In the genomic region with DNA sequence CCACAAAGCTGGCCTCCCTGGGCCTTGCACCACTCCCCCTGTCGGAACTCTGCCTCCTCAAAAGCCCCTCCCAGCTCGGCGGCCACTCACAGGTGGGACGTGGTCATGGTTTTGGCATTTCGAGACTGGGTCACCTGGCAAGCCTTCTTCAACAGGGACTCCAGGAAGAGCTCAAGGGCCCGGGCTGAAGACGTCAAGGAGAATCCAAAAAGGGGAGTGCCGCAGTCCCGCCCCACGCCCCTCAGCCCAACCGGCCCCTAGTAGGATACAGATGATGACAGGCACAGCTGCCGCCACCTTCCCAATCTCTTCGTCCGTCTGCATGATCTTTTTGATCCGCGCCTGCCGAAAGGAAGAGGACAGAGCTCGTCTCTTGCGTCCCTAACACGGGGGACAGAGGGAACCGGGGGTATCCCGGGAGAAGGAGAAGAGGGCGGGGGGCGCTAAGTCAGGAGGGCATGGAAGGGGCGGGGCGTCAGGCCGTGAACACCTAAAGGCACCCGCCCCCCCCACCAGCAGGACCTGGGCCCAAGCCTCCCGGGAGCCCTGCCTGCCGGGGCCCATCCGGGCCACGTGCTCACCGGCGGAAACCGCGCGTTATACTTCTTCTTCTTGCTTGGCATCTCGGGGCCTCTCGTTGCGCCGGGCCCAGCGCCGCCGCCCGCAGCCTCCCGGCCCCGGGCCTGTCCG, we compare ENCODE assay signal across 8 mouse cellular contexts. TPM values are rescaled to one million over a fixed set of nuclear protein-coding genes. Genes with fewer than 3 reads are reported as not detected.
DNase-seq lines count a peak whose midpoint lies in the region; ATAC-seq and TF ChIP-seq lines count a peak whose summit lies in the region.

No protein-coding gene starts in this region.

- ATAC-seq in midbrain, embryonic 15.5 days (replicated peaks), result peak; percentile 48

- peak; percentile 51 to 52 for DNase-seq in layer of hippocampus, adult 8-10 months (ENCODE audit: low spot score in 2 of 2)
- DNase-seq in layer of hippocampus, adult 9-11 months, result no peak
- peak; percentile 86 for DNase-seq in cerebellum, postnatal 10 days
- DNase-seq in gastrocnemius, adult 2 months, result peak; percentile 88
- DNase-seq in induced T-regulatory cell, adult 2 months (ENCODE audit: low read depth), result peak; percentile 82
- peak; percentile 53 for DNase-seq in liver, adult 2 months (ENCODE audit: extremely low read depth, low read depth, low spot score)
- DNase-seq in spleen, postnatal 4 days (ENCODE audit: low spot score in 2 of 2), result peak; percentile 67 to 86

- intact Hi-C loops in gastrocnemius, adult 2 months (cut with DNase I), result loop anchor here (2.0 kb wide), 2 partner anchors 15 to 65 kb away; partner anchors contain the start of gene Mus81

- H3K9me3 ChIP-seq in midbrain, embryonic 15.5 days, result no peaks in the 10 kb centered on the region

- H3K36me3 ChIP-seq in liver, adult 2 months (ENCODE audit: control insufficient read depth, insufficient read depth, low read length), result peaks cover 7% of the 10 kb centered on the region
- peaks cover 14% of the 10 kb centered on the region; the same call in 1 of the 2 replicates for H3K36me3 ChIP-seq in midbrain, embryonic 15.5 days (replicated peaks)

- H3K79me2 ChIP-seq in liver, adult 2 months (ENCODE audit: control insufficient read depth, insufficient read depth, low read length), result peaks cover 14% of the 10 kb centered on the region; the same call in 1 of the 2 replicates

- peak; percentile 19; the same call in 1 of the 2 replicates for TF ChIP-seq CTCF in gastrocnemius, adult 2 months (IDR thresholded peaks at IDR 0.05)
- TF ChIP-seq CTCF in liver, adult 2 months (IDR thresholded peaks at IDR 0.05; ENCODE audit: low read depth, low read length), result no peak

- H3K9ac ChIP-seq in liver, adult 2 months (ENCODE audit: low read depth, low read length), result peak overlapping the region; percentile 86
- peak overlapping the region; percentile 85 for H3K9ac ChIP-seq in midbrain, embryonic 15.5 days

- H3K27ac ChIP-seq in gastrocnemius, adult 2 months, result peak overlapping the region; percentile 97
- H3K27ac ChIP-seq in liver, adult 2 months (replicated peaks; ENCODE audit: insufficient read depth, low read depth, low read length), result peak overlapping the region; percentile 79
- peak overlapping the region; percentile 88 for H3K27ac ChIP-seq in midbrain, embryonic 15.5 days

- TF ChIP-seq POLR2A in liver, adult 2 months (IDR thresholded peaks at IDR 0.05; ENCODE audit: extremely low read depth, insufficient read depth, low read length), result no peak

- 1% methylated on average over 39 of the region's 48 CpGs for WGBS in liver, adult 2 months
- WGBS in midbrain, embryonic 15.5 days, result under 1% methylated on average over 44 of the region's 48 CpGs

- H3K4me2 ChIP-seq in midbrain, embryonic 15.5 days, result peak overlapping the region; percentile 84

- H3K27me3 ChIP-seq in liver, adult 2 months (ENCODE audit: control insufficient read depth, insufficient read depth, low read length), result no peaks in the 10 kb centered on the region
- no peaks in the 10 kb centered on the region for H3K27me3 ChIP-seq in midbrain, embryonic 15.5 days (replicated peaks)

- H3K4me3 ChIP-seq in gastrocnemius, adult 2 months, result peak overlapping the region; percentile 99
- peak overlapping the region; percentile 87 for H3K4me3 ChIP-seq in liver, adult 2 months (ENCODE audit: insufficient read depth, low read depth, low read length)
- H3K4me3 ChIP-seq in midbrain, embryonic 15.5 days, result peak overlapping the region; percentile 64

- peaks cover 14% of the 10 kb centered on the region for H3K4me1 ChIP-seq in liver, adult 2 months (ENCODE audit: control insufficient read depth, insufficient read depth, low read length)
- H3K4me1 ChIP-seq in midbrain, embryonic 15.5 days, result peaks cover 39% of the 10 kb centered on the region

RNA-seq across cellular contexts. Expression of gene Drap1, which starts 0.5 kb away (rescaled TPM):
- total RNA-seq in layer of hippocampus, adult 8-10 months (2022), result 100 to 1,000 TPM; 308 to 358 (median 327) TPM
- total RNA-seq in gastrocnemius, adult 2 months (2021), result 100 to 1,000 TPM; 503 to 688 TPM
- 67.4 and 80.5 TPM in 2 replicates for total RNA-seq in liver, adult 2 months (2014; rRNA removed)
- polyA plus RNA-seq in liver, adult 2 months (2012; rRNA removed), result 57.1 and 59.2 TPM in 2 replicates
- 291 and 296 TPM in 2 replicates for polyA plus RNA-seq in midbrain, embryonic 15.5 days (2015; fragmentation: Nextera tagmentation; extraction: Ambion mirVana)

RNA-seq across cellular contexts. Expression of gene AI837181, which starts 0.7 kb away (rescaled TPM):
- total RNA-seq in layer of hippocampus, adult 8-10 months (2022), result 10 to 100 TPM; 64.8 to 71.2 (median 67.6) TPM
- total RNA-seq in gastrocnemius, adult 2 months (2021), result 10 to 100 TPM; 34.0 to 38.0 TPM
- total RNA-seq in liver, adult 2 months (2014; rRNA removed), result 7.8 and 11.5 TPM in 2 replicates
- polyA plus RNA-seq in liver, adult 2 months (2012; rRNA removed), result 34.1 and 36.6 TPM in 2 replicates
- polyA plus RNA-seq in midbrain, embryonic 15.5 days (2015; fragmentation: Nextera tagmentation; extraction: Ambion mirVana), result 71.5 and 74.9 TPM in 2 replicates

RNA-seq across cellular contexts. Expression of gene Tsga10ip, which starts 21.9 kb away (rescaled TPM):
- under 1 TPM in 3 of 4 experiments, not detected in 1; 0.34 to 0.63 (median 0.37) TPM for total RNA-seq in layer of hippocampus, adult 8-10 months (2022)
- total RNA-seq in gastrocnemius, adult 2 months (2021), result 1 to 10 TPM; 1.3 to 2.7 TPM
- not detected in 2 replicates for total RNA-seq in liver, adult 2 months (2014; rRNA removed)
- 0.41 TPM in 1 of 2 replicates, not detected in the other for polyA plus RNA-seq in liver, adult 2 months (2012; rRNA removed)
- not detected in 2 replicates for polyA plus RNA-seq in midbrain, embryonic 15.5 days (2015; fragmentation: Nextera tagmentation; extraction: Ambion mirVana)

RNA-seq across cellular contexts. Expression of gene Fosl1, which starts 23.1 kb away (rescaled TPM):
- total RNA-seq in layer of hippocampus, adult 8-10 months (2022), result under 1 TPM; 0.20 to 0.67 (median 0.29) TPM
- total RNA-seq in gastrocnemius, adult 2 months (2021), result not detected
- not detected in 2 replicates for total RNA-seq in liver, adult 2 months (2014; rRNA removed)
- not detected in 2 replicates for polyA plus RNA-seq in liver, adult 2 months (2012; rRNA removed)
- 0.40 TPM in 1 of 2 replicates, not detected in the other for polyA plus RNA-seq in midbrain, embryonic 15.5 days (2015; fragmentation: Nextera tagmentation; extraction: Ambion mirVana)

RNA-seq across cellular contexts. Expression of gene Ccdc85b, which starts 33.5 kb away (rescaled TPM):
- total RNA-seq in layer of hippocampus, adult 8-10 months (2022), result 10 to 100 TPM; 31.7 to 33.1 (median 32.4) TPM
- total RNA-seq in gastrocnemius, adult 2 months (2021), result 1 to 10 TPM; 3.9 to 7.2 TPM
- 2.7 and 3.3 TPM in 2 replicates for total RNA-seq in liver, adult 2 months (2014; rRNA removed)
- polyA plus RNA-seq in liver, adult 2 months (2012; rRNA removed), result 2.4 and 2.6 TPM in 2 replicates
- 11.7 and 13.2 TPM in 2 replicates for polyA plus RNA-seq in midbrain, embryonic 15.5 days (2015; fragmentation: Nextera tagmentation; extraction: Ambion mirVana)
